Mouse (Mus musculus) left cerebral cortex, postnatal 25 days (tissue): ENCODE data around the gene Syna. TPM values are rescaled to one million over a fixed set of nuclear protein-coding genes. Genes with fewer than 3 reads are reported as not detected.

Experiments
- DNase-seq, 2 experiments: peaks; one replicate each; pipeline ENCODE4 v3.0.0; 2022; ENCODE audit warnings: low spot score in 2 of 2, mixed read lengths in 1 of 2
- intact Hi-C: fragments of 180-260 bp; cut with DNase I; formaldehyde crosslinking; loops from one replicate; pipeline ENCODE4 v1.15.1; 2025
- total RNA-seq, 2 experiments: library from RNA; stranded (reverse); gene quantifications; 2 replicates each; pipeline ENCODE4 v1.2.3; 2021

The Syna gene
- total RNA-seq = under 1 TPM; 0.16 to 0.23 TPM

DNA sequence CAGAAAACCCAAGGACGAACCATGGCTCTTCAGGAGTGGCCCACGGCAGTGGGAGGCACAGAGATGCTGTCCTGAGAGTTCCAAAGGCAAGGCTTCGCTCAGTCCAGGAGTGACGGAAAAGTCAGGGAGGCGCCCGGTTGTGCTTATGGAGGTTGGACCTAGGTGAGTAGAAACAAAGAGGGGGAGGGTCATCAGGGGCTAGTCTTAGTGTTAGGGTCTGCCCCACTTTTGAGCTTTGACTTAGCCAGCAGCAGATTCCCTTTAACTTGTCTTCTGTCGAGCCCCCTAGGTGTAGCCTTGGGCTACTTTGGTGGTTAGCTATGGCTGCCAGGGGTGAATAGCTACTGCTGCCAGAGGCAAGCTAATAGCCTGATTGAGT lies at the start of gene Syna:
Syna (minus strand) TSS at position 101 of the 379 bp plus-strand sequence.
- intact Hi-C loops = no loop called here
- DNase-seq = no peak

DNA sequence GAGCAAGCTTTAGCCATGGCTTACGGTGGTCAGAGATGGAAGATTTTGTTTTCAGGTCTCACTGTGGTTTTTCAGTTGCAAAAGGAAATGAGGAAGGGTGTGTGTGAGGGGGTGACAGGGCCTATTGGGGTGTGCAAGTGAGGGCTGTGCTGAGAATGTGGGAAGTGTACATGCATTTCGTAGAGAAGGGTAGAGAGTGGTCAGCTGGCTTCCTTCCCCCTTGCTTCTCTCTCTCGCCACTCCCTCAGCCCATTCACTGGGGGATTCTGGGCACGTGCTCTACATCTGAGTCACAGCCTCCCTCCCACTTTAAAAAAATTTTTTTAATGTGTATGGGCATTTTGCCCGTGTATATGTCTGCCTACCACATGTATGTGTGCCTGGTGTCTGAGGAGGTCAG lies 47.1 kb upstream of the Syna start:
- intact Hi-C loops = no loop called here
- DNase-seq = no peak

DNA sequence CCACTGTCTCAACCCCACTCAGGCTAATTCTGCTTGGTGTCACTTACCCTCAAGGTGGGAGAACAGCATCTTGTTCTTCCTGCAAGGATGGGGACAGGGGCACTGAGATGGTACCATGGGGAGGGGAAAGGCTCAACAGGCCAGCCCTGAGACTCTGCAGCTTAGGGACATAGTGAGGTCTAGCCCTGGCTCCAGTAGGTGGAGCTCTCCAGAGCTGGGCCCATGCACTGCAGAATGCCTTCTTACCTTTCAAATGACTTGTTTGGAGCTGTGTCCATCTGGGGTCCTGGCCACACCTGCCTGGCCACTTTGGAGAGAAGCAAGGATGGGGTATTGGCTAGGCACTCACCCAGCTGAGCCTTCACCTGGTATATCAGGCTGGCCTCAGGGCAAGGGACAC lies 46.3 kb upstream of the Syna start:
- intact Hi-C loops = no loop called here
- DNase-seq = no peak

DNA sequence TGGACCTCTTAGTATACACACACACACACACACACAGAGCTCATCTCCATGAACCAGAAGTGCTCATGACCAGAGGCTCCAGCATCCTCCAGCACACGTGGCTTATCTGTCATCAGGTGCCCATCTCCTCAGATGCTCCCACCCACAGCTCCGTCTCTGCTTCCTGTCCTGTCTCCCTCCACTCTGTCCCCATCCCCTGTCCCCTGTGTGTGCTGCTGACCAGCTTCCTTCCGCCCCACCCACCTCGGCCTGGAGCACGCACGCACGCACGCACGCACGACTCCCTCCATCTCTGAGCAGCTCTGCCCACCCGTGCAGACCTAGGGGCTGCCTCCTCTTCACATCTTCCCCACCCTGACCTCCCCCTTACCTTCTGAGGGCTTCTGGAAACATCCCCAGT lies 44.4 kb upstream of the Syna start:
- intact Hi-C loops = no loop called here
- no peak for DNase-seq

DNA sequence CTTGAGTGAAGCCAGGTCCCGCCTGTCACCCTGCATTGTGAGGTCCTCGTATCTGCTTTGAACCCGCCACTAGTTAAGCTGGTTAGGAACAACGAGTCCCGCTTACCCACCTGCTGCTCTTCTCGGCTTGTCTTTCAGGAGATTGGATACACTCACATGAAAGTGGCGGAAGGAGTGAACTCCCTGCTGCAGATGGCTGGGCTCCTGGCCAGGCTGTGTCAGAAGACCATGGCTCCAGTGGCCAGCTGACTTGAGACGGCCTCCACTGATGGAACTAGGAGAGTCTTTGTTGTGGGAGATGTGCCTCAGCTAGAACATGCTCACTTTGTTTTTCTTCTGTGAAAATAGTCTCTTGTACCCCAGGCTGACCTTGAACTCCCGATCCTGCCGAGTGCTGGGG lies 37.7 kb upstream of the Syna start:
- no peak for DNase-seq
- intact Hi-C loops = loop anchor here (10.0 kb wide), 1 partner anchor 223 kb away; no protein-coding TSS in a partner anchor

DNA sequence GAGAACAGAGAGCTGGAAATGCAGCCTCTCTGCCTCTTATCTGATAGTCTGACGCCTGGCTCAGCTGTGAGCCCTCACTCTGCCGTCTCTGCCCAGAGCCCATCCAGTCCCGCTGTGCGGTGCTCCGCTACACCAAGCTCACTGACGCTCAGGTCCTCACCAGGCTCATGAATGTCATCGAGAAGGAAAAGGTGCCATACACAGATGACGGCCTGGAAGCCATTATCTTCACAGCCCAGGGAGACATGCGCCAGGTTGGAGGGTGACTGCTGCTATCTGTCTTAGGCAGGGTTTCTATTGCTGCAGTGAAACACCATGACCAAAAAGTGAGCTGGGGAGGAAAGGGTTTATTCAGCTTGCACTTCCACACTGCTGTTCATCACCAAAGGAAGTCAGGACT lies 33.1 kb upstream of the Syna start:
- DNase-seq = no peak
- intact Hi-C loops = loop anchor here (10.0 kb wide), 1 partner anchor 218 kb away; no protein-coding TSS in a partner anchor

DNA sequence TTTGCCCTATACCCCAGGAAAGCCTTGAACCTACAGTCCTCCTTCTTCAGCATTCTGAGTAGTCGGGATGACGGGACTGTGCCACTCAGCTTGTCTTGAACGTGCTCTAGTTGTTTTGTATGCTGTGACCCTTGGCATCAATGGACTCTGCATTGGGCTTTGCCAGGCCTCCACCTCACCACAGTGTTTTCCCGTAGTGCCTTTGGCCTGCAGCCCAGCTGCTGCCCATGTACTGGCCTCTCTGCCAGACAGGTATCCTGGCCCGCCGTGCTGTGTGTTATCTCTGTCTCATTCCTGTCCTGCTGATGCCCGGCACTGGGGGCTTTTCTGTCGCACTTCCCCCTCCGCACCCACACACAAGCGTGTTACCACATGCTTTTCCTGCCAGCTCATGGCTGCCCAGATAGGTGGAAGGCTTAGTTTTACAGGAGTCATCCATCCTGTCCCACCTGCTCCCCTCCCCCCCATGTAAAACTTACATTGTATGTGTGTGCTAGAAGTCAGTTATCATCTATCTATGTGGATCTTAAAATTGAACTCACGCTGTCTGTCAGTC lies 32.1 kb upstream of the Syna start:
- intact Hi-C loops = loop anchor here (10.0 kb wide), 1 partner anchor 217 kb away; no protein-coding TSS in a partner anchor
- DNase-seq = no peak

DNA sequence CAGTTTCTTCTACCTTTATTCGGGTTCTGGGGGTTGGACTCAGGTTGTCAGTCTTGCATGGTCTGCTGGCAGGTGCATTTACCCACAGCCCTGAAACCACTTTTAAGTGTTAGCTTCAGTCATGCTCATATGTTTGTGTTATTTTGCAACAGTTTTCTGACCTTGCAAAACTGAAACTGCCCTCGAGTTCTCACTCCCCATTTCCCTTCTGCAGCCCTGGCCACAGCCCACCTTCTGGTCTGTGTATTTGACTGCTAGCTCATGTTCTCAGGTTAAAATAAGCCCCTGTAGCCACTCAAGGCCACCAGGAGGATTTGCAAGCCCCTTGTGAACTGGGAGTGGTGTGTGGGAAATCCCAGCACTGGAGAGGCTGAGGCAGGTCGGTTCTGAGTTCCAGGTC lies 29.9 kb upstream of the Syna start:
- intact Hi-C loops = loop anchor here (10.0 kb wide), 1 partner anchor 215 kb away; no protein-coding TSS in a partner anchor

DNA sequence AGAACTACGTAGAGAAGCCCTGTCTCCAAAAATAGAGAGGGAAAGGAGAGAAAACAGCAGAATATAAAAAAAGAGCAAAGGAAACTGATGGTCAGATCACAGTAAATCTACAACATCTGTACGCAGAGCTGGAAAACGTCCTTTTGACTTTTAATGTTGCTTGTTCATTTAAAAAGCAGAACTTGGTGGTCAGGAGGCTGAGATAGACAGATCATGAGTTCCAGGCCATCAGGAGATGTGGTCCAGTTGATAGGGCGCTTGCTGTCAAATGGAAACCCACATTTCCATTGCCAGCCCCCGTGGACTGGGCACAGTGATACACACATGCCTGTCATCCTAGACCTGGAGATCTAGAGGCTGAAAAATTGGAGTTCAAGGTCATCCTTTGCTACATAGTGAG lies 24.8 kb upstream of the Syna start:
- no peak for DNase-seq
- intact Hi-C loops = no loop called here

More for the DNA sequence above, 29.9 kb upstream of the Syna start:
- no peak for DNase-seq

DNA sequence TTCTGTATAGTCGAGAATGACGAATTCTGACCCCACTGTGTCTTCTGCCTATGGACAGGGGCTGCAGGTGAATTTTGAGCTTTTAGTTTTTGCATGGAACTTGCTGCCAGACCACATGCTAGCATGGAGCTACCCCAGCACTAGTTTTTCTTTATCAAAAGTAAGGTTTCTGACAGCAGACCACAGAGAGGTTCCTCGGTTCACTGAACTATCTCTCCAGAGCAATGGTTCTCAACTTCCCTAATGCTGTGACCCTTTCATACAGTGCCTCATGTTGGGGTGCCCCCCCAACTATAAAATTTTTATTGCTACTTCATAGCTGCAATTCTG lies 23.9 kb upstream of the Syna start:
- intact Hi-C loops = no loop called here
- DNase-seq = no peak

DNA sequence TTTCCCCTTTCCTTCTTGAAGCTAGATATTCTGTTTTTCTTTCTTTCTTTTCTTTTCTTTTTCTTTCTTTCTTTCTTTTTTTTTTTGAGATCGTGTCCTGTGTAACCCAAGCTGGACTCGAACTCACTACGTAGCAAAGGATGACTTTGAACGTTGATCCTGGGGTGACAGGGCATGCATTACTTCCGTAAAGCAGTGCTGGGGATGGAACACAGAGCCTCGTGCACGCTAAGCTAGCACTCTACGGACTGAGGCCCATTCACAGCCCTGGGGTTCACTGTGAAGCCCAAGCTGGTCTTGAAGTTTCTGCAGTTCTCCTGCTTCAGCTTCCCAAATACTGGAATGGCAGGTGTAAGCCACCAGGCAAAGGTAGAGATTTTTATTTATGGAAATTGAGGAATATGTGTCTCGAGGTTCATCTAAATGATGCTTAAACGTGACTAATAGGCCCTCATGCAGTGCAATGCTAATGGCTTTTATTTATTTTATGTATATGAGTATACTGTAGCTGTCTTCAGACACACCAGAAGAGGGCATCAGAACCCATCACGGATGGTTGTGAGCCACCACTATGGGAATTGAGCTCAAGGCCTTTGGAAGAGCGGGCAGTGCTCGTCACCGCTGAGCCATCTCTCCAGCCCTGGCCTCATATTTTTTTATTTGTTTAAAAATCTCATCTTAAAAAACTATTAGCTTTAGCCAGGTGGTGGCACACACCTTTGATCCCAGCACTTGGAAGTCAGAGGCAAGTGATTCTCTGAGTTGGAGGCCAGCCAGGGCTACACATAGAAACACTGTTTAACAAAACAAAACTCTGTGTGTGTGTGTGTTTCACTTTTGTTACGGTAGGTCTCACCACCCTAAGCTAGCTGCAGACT lies 23.3 kb upstream of the Syna start:
- intact Hi-C loops = no loop called here
- no peak for DNase-seq

DNA sequence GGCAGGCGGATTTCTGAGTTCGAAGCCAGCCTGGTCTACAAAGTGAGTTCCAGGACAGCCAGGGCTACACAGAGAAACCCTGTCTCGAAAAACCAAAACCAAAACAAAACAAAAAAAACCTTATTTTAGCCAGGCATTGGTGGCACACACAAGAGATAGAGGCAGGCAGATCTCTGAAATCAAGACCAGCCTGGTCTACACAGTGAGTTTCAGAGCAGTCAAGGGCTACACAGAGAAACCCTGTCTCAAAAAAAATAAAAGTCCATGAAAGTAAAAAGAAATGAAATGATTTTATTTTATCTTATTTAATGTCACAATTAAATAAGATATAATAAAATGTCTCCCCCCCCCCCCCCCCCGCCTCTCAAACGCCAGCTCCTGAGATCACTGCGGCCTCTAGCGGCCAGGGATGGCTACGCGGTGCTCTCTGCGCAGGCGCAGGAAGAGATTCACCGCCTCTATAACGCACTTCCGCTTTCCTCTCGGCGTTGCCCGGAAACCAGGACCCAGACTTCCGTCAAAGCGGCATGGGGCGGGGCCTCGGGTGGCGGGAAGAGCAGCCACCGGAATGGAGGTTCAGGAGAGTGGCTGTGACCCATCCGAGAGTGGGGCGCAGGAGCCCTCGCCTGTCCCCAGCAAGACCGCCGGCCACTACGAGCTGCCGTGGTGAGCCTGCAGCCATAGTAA lies 22.4 kb upstream of the Syna start:
- DNase-seq = peak; percentile 95 to 98
- intact Hi-C loops = no loop called here

DNA sequence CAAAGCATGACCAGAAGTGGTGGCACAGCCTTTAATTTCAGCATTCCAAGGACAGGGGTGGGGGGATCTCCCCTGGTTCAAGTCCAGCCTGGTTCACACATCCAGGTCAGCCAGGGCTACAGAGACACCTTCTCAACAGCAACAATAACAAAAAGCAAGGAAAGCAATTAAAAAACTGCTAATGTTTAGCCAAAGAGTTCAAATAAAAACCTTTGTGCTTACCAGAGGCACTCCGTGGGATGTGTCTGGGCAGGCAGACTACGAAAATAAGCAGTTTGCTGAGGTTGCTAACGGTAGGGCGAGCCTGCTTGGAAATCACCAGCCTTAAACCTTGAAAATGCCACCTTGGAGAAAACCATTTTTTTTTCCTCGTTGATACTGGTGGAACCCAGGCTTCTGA lies 21.2 kb upstream of the Syna start, which contains the start of gene Rfc2:
Rfc2 (plus strand) TSS at position 221 of the 400 bp plus-strand sequence.
- intact Hi-C loops = loop anchor here (2.0 kb wide), 1 partner anchor 86 kb away; no protein-coding TSS in a partner anchor
- no peak for DNase-seq

DNA sequence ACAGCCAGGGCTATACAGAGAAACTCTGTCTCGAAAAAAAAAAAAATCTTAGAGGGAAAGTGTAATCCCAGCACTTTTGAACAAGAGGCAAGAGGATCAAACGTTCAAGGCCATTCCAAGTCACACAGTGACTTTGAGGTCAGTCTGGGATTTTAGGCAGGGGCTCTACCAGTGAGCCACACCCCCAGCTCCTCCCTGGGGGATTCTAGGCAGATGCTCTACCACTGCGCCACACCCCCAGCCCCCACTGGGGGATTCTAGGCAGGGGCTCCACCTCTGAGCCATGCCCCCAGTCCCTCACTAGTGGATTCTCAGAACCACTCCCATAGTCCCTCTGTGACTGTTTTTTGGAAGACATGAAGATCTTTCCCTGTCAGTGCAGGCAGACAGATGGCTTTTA lies 19.2 kb upstream of the Syna start:
- intact Hi-C loops = no loop called here
- DNase-seq = no peak

DNA sequence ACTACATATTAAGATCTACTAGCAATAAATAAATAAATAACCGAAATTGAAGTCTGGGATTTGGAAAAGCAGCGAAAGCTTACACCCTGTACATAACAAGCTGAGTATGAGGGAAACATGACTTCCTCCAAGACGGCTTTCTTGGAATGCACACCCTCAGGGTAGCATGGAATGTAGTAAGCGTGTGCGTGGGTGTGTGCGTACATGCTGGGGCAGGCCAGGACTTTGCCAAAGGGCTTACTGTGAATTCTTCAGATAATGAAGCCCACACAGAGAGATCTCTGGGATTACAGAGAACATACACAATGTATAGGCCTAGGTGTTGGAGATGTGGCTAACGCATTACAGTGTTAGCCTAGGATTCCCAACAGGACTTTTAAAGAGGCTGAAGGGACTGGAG lies 17.6 kb upstream of the Syna start:
- intact Hi-C loops = no loop called here
- DNase-seq = no peak

DNA sequence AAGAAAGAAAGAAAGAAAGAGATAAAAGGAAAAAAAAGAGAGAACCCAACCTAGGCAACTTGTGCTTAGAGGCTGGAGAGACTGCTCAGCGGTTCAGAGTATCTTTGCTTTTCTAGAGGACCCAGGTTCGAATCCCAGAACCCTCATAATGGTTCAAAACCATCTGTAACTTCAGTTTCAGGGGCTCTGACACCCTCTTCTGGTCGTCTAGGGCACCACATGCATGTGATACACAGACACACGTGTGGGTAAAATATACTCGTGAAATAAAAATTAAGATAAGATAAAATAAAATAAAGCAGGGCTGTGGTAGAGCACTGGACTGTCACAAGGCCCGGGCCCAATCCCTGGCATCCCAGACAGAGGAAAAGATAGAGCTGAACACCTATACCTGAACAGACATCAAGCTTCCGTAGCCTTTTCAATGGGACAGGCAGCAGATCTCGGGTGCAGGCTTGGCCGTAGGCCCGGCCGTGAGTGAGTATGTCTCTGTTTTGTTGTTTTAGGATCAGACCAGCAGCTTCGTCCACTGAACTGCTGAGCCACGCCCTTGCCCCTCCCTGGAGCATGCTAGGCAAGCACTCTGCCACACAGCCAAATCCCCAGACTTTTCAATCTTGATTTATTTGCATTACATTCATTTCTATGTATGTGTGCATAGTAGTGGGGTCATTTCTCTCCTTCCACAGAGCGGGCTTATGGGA lies 16.7 kb upstream of the Syna start:
- intact Hi-C loops = no loop called here

DNA sequence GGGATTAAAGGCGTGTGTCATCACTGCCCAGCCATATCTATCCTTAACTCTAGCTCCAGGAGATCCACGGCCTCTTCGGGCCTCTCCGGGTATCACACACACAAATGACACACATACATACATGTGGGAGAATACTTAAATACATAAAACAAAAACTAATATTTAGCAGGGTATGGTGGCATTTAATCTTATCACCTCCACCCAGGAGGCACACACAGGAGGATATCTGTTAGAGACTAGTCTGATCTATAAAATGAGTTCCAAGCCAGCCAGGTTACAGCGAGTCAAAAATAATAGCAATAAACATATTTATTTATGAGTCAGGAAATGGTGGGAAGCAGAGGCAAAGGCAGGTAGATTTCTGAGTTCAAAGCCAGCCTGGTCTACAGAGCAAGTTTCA lies 15.9 kb upstream of the Syna start:
- DNase-seq = no peak
- intact Hi-C loops = no loop called here

More for the DNA sequence above, 16.7 kb upstream of the Syna start:
- DNase-seq = no peak

DNA sequence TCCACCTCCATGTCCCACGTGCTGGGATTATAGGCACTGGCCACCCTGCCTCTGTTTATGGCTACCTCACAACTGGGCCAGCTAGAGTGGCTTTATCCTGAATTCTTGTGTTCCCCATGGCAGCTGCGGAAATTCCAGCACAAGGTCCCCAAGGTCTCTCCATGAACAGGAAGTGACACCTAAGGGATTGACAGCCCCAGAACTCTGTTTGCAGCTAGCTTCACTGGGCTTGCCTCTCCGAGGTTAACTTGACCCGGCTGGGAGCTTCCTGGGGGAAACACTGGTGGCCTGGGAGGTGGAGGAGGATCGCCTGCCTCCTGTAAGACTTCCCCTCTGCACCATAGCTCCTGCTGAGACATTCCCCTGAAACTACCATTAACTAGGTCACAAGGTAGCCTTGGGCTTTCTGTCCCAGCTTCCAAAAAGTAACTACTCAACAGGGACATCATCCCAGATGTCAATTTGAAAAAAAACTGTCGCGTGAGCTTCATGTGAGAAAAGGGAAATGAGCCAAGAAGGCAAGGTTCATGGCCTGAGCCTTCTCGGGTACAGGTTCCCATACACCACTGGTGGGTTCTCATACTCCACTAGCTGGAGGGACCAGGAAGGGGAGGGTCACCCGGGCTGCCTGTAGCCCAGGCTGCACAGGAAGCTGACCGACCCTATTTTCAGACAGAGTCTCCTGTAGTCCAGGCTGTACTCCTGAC lies 12.7 kb upstream of the Syna start:
- intact Hi-C loops = no loop called here

More for the DNA sequence above, 12.7 kb upstream of the Syna start:
- no peak for DNase-seq
